12 mouse cellular contexts compared by ENCODE assay signal in the genomic region with DNA sequence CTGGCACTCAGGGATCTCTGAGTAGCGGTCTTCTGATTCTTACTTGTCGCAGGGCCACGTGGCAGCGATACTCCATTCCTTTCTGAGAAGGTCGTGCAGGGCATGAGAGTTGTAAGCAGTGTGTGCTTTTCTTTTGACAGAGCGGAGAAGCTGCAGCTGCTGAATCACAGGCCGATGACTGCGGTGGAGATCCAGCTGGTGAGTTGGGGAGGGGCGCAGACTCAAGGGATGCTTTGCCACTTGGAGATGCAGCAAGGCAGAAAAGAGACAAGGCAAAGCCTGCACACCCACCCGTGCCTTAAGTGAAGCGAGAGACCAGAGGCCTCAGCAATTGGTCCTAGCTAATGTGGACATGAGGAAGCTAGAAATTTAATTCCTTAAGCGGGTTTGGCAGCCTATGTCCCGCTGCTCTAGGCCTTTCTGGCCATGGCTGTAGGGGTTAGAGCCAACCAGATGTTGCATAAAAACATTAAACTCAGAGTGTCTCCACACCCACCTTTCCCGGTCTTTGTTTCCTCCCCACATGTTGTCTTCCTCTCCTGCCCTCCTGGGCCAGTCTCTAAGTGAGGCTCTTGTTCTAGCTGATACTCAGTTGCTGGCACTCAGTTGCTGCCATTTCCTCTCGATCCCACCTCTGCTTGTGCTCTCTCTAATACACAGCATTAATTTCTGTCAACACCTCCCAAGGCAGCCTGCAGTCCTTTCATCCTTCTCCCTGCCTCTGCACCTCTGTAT. TPM values are rescaled to one million over a fixed set of nuclear protein-coding genes. Genes with fewer than 3 reads are reported as not detected.
DNase-seq lines count a peak whose midpoint lies in the region; ATAC-seq lines count a peak whose summit lies in the region.
"Had no signal": no experiment of that assay in that cellular context is flagged by ENCODE, and none has a peak within 500 bp of the region (broad histone marks: within the 10 kb centered on the region; RNA-seq: fewer than 3 reads in every experiment).

No protein-coding gene starts in this region.

- peak overlapping the region; percentile 70 for H3K27ac ChIP-seq in stomach, embryonic 14.5 days (ENCODE audit: low read length)
- H3K27ac ChIP-seq: forebrain, embryonic 12.5 days; lung, embryonic 15.5 days had no signal

- H3K4me1 ChIP-seq in stomach, embryonic 14.5 days (ENCODE audit: control insufficient read depth, insufficient read depth, low read length) = peaks cover 12% of the 10 kb centered on the region
- H3K4me1 ChIP-seq: forebrain, embryonic 12.5 days; lung, embryonic 15.5 days had no signal

- peaks cover 11% of the 10 kb centered on the region for H3K36me3 ChIP-seq in stomach, embryonic 14.5 days (ENCODE audit: control insufficient read depth, insufficient read depth, low read length)

- intact Hi-C loops in left cerebral cortex, postnatal 4 days (cut with DNase I) = loop anchor here (5.0 kb wide), 1 partner anchor 83 kb away; no protein-coding TSS in a partner anchor

- H3K9ac ChIP-seq in stomach, embryonic 14.5 days (replicated peaks; ENCODE audit: low read depth, low read length) = no peak overlapping the region
- H3K9ac ChIP-seq: forebrain, embryonic 12.5 days; lung, embryonic 15.5 days had no signal

- H3K4me2 ChIP-seq in stomach, embryonic 14.5 days (replicated peaks; ENCODE audit: low read depth, low read length) = no peak overlapping the region
- H3K4me2 ChIP-seq: forebrain, embryonic 12.5 days; lung, embryonic 15.5 days had no signal

- ATAC-seq in stomach, embryonic 14.5 days (ENCODE audit: insufficient number of reproducible peaks, insufficient read depth, low FRiP score, low read depth) = peak; percentile 66; the same call in 1 of the 2 replicates

- peak; percentile 2 for DNase-seq in adrenal gland, adult 2 months
- DNase-seq in adrenal gland, postnatal 4 days (ENCODE audit: low spot score in 2 of 2) = no peak
- peak; percentile 33 for DNase-seq in left cerebral cortex, postnatal 4 days
- DNase-seq in left cerebral cortex, adult 9 months (ENCODE audit: low spot score in 2 of 2) = no peak
- peak; percentile 59 for DNase-seq in heart, postnatal 4 days
- DNase-seq in adrenal gland, postnatal 10 days = no peak
- no peak for DNase-seq in layer of hippocampus, adult 9-11 months
- DNase-seq: cerebellum, adult 11-12 months; thymus, postnatal 4 days had no signal

- 54% methylated on average over 15 of the region's 15 CpGs for WGBS in stomach, embryonic 14.5 days

- no peaks in the 10 kb centered on the region for H3K27me3 ChIP-seq in stomach, embryonic 14.5 days (ENCODE audit: control insufficient read depth, insufficient read depth, low read length)
- H3K27me3 ChIP-seq: forebrain, embryonic 12.5 days; lung, embryonic 15.5 days had no signal

- no peaks in the 10 kb centered on the region for H3K9me3 ChIP-seq in stomach, embryonic 14.5 days (ENCODE audit: control insufficient read depth, low read depth, low read length)
- H3K9me3 ChIP-seq: forebrain, embryonic 12.5 days; lung, embryonic 15.5 days had no signal

- H3K4me3 ChIP-seq in stomach, embryonic 14.5 days (ENCODE audit: low read depth, low read length) = no peak overlapping the region
- H3K4me3 ChIP-seq: forebrain, embryonic 12.5 days; lung, embryonic 15.5 days had no signal

RNA-seq across cellular contexts. Expression of a gene that starts 19.9 kb away (rescaled TPM):
- total RNA-seq in adrenal gland, adult 2 months (2021) = 10 to 100 TPM; 33.6 to 43.0 TPM
- polyA plus RNA-seq in adrenal gland, adult 2 months (2012; rRNA removed) = 6.6 and 10.2 TPM in 2 replicates
- 10 to 100 TPM; 38.9 to 41.3 TPM for total RNA-seq in adrenal gland, postnatal 4 days (2021)
- 10 to 100 TPM; 44.4 to 49.5 TPM for total RNA-seq in left cerebral cortex, postnatal 4 days (2021)
- 10 to 100 TPM; 14.8 to 15.7 TPM for total RNA-seq in heart, postnatal 4 days (2021)
- 20.0 and 24.2 TPM in 2 replicates for polyA plus RNA-seq in stomach, embryonic 14.5 days (2014; fragmentation: Nextera tagmentation; extraction: Ambion mirVana)
- 10 to 100 TPM; 27.7 to 34.4 TPM for total RNA-seq in adrenal gland, postnatal 10 days (2021)

RNA-seq across cellular contexts. Expression of a gene that starts 19.9 kb away (rescaled TPM):
- 100 to 1,000 TPM in 1 of 2 experiments, 10 to 100 TPM in 1; 92.5 to 106 TPM for total RNA-seq in adrenal gland, adult 2 months (2021)
- polyA plus RNA-seq in adrenal gland, adult 2 months (2012; rRNA removed) = 74.2 and 115 TPM in 2 replicates
- 100 to 1,000 TPM; 149 to 165 TPM for total RNA-seq in adrenal gland, postnatal 4 days (2021)
- 10 to 100 TPM; 31.0 to 34.9 TPM for total RNA-seq in left cerebral cortex, postnatal 4 days (2021)
- 10 to 100 TPM; 15.1 to 17.6 TPM for total RNA-seq in heart, postnatal 4 days (2021)
- polyA plus RNA-seq in stomach, embryonic 14.5 days (2014; fragmentation: Nextera tagmentation; extraction: Ambion mirVana) = 35.1 TPM in 2 replicates
- total RNA-seq in adrenal gland, postnatal 10 days (2021) = 100 to 1,000 TPM; 120 to 174 TPM

RNA-seq across cellular contexts. Expression of a gene that starts 24.2 kb away (rescaled TPM):
- 10 to 100 TPM; 27.5 to 66.2 TPM for total RNA-seq in adrenal gland, adult 2 months (2021)
- 39.5 and 42.4 TPM in 2 replicates for polyA plus RNA-seq in adrenal gland, adult 2 months (2012; rRNA removed)
- 10 to 100 TPM; 41.7 to 43.8 TPM for total RNA-seq in adrenal gland, postnatal 4 days (2021)
- total RNA-seq in left cerebral cortex, postnatal 4 days (2021) = 10 to 100 TPM; 33.8 to 38.2 TPM
- total RNA-seq in heart, postnatal 4 days (2021) = 10 to 100 TPM; 15.7 to 16.9 TPM
- 82.7 and 87.3 TPM in 2 replicates for polyA plus RNA-seq in stomach, embryonic 14.5 days (2014; fragmentation: Nextera tagmentation; extraction: Ambion mirVana)
- total RNA-seq in adrenal gland, postnatal 10 days (2021) = 10 to 100 TPM; 35.1 to 40.0 TPM

RNA-seq across cellular contexts. Expression of a gene that starts 46.1 kb away (rescaled TPM):
- 10 to 100 TPM; 42.6 to 57.1 TPM for total RNA-seq in adrenal gland, adult 2 months (2021)
- polyA plus RNA-seq in adrenal gland, adult 2 months (2012; rRNA removed) = 35.4 and 41.9 TPM in 2 replicates
- 10 to 100 TPM; 61.0 to 61.5 TPM for total RNA-seq in adrenal gland, postnatal 4 days (2021)
- total RNA-seq in left cerebral cortex, postnatal 4 days (2021) = 10 to 100 TPM; 12.2 to 12.8 TPM
- total RNA-seq in heart, postnatal 4 days (2021) = 10 to 100 TPM; 26.6 to 26.8 TPM
- polyA plus RNA-seq in stomach, embryonic 14.5 days (2014; fragmentation: Nextera tagmentation; extraction: Ambion mirVana) = 71.4 and 74.7 TPM in 2 replicates
- 10 to 100 TPM; 41.0 to 44.6 TPM for total RNA-seq in adrenal gland, postnatal 10 days (2021)

Comparison
In these comparisons a context has a peak if more than half of its experiments do, and no peak if none do; other contexts are left out.
1. DNase-seq: peak in adrenal gland, adult 2 months (single experiment), left cerebral cortex, postnatal 4 days (single experiment) and heart, postnatal 4 days (single experiment); none in adrenal gland, postnatal 4 days (0 of 2), left cerebral cortex, adult 9 months (0 of 2), adrenal gland, postnatal 10 days (single experiment) and layer of hippocampus, adult 9-11 months (single experiment).